Mouse (Mus musculus) midbrain, embryonic 12.5 days (tissue): ENCODE data around the gene Prodh2. TPM values are rescaled to one million over a fixed set of nuclear protein-coding genes. Genes with fewer than 3 reads are reported as not detected.

Source experiments
- ATAC-seq: fragments of 200-750 bp; cut with Nextera tagmentation; 2 replicates; pipeline ENCODE4 v1.8.0; 2017; ENCODE audit warnings: low read depth, moderate TSS enrichment, moderate library complexity; ENCODE audit not compliant: low FRiP score
- H3K27ac ChIP-seq: fragments of 300-500 bp; sonication (generic); replicated peaks from 2 replicates; pipeline ENCODE4 v1.5.1; 2016; ENCODE audit warnings: mild to moderate bottlenecking
- H3K27me3 ChIP-seq: fragments of 300-500 bp; sonication (generic); 2 replicates; pipeline ENCODE4 v1.6.1; 2016; ENCODE audit warnings: mild to moderate bottlenecking
- H3K36me3 ChIP-seq: fragments of 300-500 bp; sonication (generic); 2 replicates; pipeline ENCODE4 v1.6.1; 2016
- H3K4me1 ChIP-seq: fragments of 300-500 bp; sonication (generic); 2 replicates; pipeline ENCODE4 v1.6.1; 2016
- H3K4me2 ChIP-seq: fragments of 300-500 bp; sonication (generic); replicated peaks from 2 replicates; pipeline ENCODE4 v1.6.1; 2016; ENCODE audit warnings: mild to moderate bottlenecking, moderate library complexity
- H3K4me3 ChIP-seq: fragments of 300-500 bp; sonication (generic); 2 replicates; pipeline ENCODE4 v1.5.1; 2016; ENCODE audit warnings: mild to moderate bottlenecking
- H3K9ac ChIP-seq: fragments of 300-500 bp; sonication (generic); replicated peaks from 2 replicates; pipeline ENCODE4 v1.6.1; 2016; ENCODE audit warnings: mild to moderate bottlenecking, moderate library complexity
- H3K9me3 ChIP-seq: fragments of 300-500 bp; sonication (generic); 2 replicates; pipeline ENCODE4 v1.6.1; 2016; ENCODE audit warnings: mild to moderate bottlenecking
- WGBS: fragments of 180-500 bp; shearing (Covaris S2); methylation state at CpG from one replicate; pipeline ENCODE4 v1.1.7; 2016; 5-methylcytosine and 5-hydroxymethylcytosine counted together
- polyA plus RNA-seq: library from polyadenylated mRNA; unstranded; fragments of >200 nt; fragmentation: Nextera tagmentation; extraction: Ambion mirVana; gene quantifications from 2 replicates; pipeline ENCODE4 v1.2.1, GENCODE M21; 2016

Gene Prodh2
- 0.39 TPM in 1 of 2 replicates, not detected in the other for polyA plus RNA-seq

DNA sequence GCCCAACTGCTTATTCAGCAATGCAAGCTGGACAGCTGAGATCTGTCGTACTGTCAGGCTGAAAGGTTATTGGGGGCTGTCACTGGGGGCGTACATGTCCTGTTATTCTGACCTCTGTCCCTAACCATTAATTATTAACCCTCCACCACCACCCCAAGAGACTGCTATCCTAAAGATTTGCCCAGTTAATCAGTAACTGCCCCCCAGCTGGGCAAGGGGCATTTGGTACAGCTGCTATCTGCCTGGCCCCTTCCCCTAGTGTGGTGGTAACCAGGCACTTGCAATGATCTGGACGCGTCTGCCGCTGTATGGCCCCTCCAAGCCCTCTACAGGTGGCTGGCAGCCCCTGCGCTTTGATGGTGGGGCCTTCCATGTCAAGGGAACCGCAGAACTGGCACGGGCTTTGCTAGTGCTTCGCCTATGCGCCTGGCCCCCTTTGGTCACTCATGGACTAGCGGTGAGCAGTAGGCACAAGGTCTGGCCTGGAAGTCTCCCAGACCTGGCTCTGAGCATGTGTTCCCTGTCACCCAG is at the start of gene Prodh2:
TSS of gene Prodh2 (plus strand) at position 222 of the 531 bp plus-strand sequence.
- no peak within 1 kb of the TSS for H3K4me2 ChIP-seq
- peaks cover 4% of the 10 kb centered on the region; the same call in 1 of the 2 replicates for H3K4me1 ChIP-seq
- H3K36me3 ChIP-seq: no peaks in the 10 kb centered on the region
- no peak within 1 kb of the TSS for H3K27ac ChIP-seq
- 62% methylated on average over 11 of the region's 11 CpGs for WGBS
- no peak within 1 kb of the TSS for H3K9ac ChIP-seq
- H3K4me3 ChIP-seq: no peak within 1 kb of the TSS
- no peaks in the 10 kb centered on the region for H3K9me3 ChIP-seq
- peaks cover 20% of the 10 kb centered on the region for H3K27me3 ChIP-seq
- no peak for ATAC-seq

- Histone ChIP-seq H3K9me3 (0 out of 2 replicates have a peak, but pooled peaks cover 7% of the 10 kb centered on the region), H3K36me3 (peaks cover 45% of the 10 kb centered on the region), H3K4me2 (peak overlapping the region; percentile 79), H3K4me3 (peak overlapping the region; percentile 89), H3K27me3 (no peaks in the 10 kb centered on the region), H3K27ac (peak overlapping the region; percentile 98), H3K4me1 (peaks cover 37% of the 10 kb centered on the region), H3K9ac (no peak overlapping the region)
- WGBS: 18% methylated on average over 9 of the region's 9 CpGs
- ATAC-seq: no peak
These were observed 49.7 kb upstream of the Prodh2 start for GRCm38 (mm10) chr7:30443696-30444095.

GRCm38 (mm10) chr7:30444154-30444970 is 49.1 kb upstream of the Prodh2 start:
- H3K9ac ChIP-seq: peak overlapping the region; percentile 90
- H3K27ac ChIP-seq: peak overlapping the region; percentile 98
- H3K9me3 ChIP-seq: 0 out of 2 replicates have a peak, but pooled peaks cover 7% of the 10 kb centered on the region
- whole genome bisulfite sequencing: 0% methylated on average over 38 of the region's 38 CpGs
- peak overlapping the region; percentile 79 for H3K4me2 ChIP-seq
- peaks cover 38% of the 10 kb centered on the region for H3K36me3 ChIP-seq
- H3K4me1 ChIP-seq: peaks cover 37% of the 10 kb centered on the region
- H3K27me3 ChIP-seq: no peaks in the 10 kb centered on the region
- peak; percentile 62 for ATAC-seq
- H3K4me3 ChIP-seq: peak overlapping the region; percentile 89

- ATAC-seq: peak; percentile 84
- Histone ChIP-seq H3K4me1 (peaks cover 37% of the 10 kb centered on the region), H3K4me2 (peak within 1 kb of the TSS; percentile 79), H3K27me3 (peaks cover 6% of the 10 kb centered on the region), H3K27ac (peak within 1 kb of the TSS; percentile 98), H3K4me3 (peak within 1 kb of the TSS; percentile 89), H3K9me3 (0 out of 2 replicates have a peak, but pooled peaks cover 7% of the 10 kb centered on the region), H3K36me3 (peaks cover 30% of the 10 kb centered on the region), H3K9ac (peak within 1 kb of the TSS; percentile 90)
- WGBS: under 1% methylated on average over 71 of the region's 72 CpGs
These were observed 48.3 kb upstream of the Prodh2 start, which contains the start of gene Aplp1 for GRCm38 (mm10) chr7:30444971-30445751. TSS of gene Aplp1 (minus strand) at chr7:30445535.

GRCm38 (mm10) chr7:30450241-30450640 is 43.2 kb upstream of the Prodh2 start:
- peaks cover 10% of the 10 kb centered on the region for H3K4me1 ChIP-seq
- no peaks in the 10 kb centered on the region for H3K36me3 ChIP-seq
- no peak overlapping the region for H3K9ac ChIP-seq
- no peak for ATAC-seq
- H3K27me3 ChIP-seq: peaks cover 52% of the 10 kb centered on the region
- WGBS: 82% methylated on average over 7 of the region's 7 CpGs
- no peak overlapping the region for H3K27ac ChIP-seq
- H3K9me3 ChIP-seq: 0 out of 2 replicates have a peak, but pooled peaks cover 7% of the 10 kb centered on the region
- no peak overlapping the region for H3K4me2 ChIP-seq
- H3K4me3 ChIP-seq: no peak overlapping the region

DNA sequence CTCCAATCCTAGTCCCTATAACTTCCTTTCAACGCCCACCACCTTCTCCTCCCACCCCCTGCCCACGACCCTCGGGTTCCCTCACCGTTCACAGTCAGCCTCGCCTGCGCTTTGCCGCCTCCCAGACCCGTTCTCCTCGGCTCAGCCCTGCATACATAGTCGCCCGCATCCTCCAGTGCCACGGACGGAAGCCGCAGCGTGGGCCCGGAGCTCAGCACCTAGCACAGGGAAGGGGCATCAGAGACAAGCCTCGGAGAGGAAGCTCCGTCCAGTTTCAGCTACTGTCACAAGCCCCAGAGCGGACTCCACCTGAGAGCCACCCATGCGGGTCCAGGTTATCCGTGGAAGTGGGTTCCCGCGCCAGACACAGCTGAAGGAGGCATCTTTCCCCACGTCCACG is 40.1 kb upstream of the Prodh2 start:
- no peaks in the 10 kb centered on the region for H3K36me3 ChIP-seq
- WGBS: 20% methylated on average over 25 of the region's 25 CpGs
- no peak overlapping the region for H3K9ac ChIP-seq
- no peak for ATAC-seq
- 0 out of 2 replicates have a peak overlapping the region, but pooled peaks have one; percentile 19 for H3K4me2 ChIP-seq
- no peaks in the 10 kb centered on the region for H3K9me3 ChIP-seq
- peaks cover 82% of the 10 kb centered on the region for H3K27me3 ChIP-seq
- H3K27ac ChIP-seq: no peak overlapping the region
- H3K4me3 ChIP-seq: no peak overlapping the region
- peaks cover 24% of the 10 kb centered on the region for H3K4me1 ChIP-seq

DNA sequence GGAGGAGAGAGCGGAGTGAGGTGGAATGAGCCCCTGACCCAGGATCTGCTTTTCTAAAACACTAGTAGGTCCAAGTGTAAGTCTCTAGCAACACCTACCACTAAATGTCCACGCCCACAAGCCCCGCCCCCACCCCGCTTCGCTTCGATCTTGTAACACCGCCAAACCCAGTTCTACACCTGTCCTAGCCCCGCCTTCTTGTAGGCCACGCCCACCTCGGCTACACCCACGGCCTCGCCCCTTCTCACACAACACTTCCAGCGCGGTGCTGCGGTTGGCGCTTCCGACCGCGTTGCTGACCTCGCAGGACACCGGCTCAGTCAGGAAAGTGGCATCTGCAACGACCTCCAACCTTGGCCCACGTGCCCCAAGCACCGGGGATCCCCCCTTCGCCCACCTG is 39.7 kb upstream of the Prodh2 start:
- Histone ChIP-seq H3K27ac (no peak overlapping the region), H3K4me2 (peak overlapping the region; percentile 19; the same call in 1 of the 2 replicates), H3K36me3 (no peaks in the 10 kb centered on the region), H3K27me3 (peaks cover 87% of the 10 kb centered on the region), H3K4me3 (0 out of 2 replicates have a peak overlapping the region, but pooled peaks have one; percentile 9), H3K9me3 (no peaks in the 10 kb centered on the region), H3K9ac (no peak overlapping the region), H3K4me1 (peaks cover 27% of the 10 kb centered on the region)
- no peak for ATAC-seq
- 1% methylated on average over 25 of the region's 25 CpGs for WGBS

GRCm38 (mm10) chr7:30454259-30454658 is 39.2 kb upstream of the Prodh2 start:
- no peak overlapping the region for H3K4me2 ChIP-seq

DNA sequence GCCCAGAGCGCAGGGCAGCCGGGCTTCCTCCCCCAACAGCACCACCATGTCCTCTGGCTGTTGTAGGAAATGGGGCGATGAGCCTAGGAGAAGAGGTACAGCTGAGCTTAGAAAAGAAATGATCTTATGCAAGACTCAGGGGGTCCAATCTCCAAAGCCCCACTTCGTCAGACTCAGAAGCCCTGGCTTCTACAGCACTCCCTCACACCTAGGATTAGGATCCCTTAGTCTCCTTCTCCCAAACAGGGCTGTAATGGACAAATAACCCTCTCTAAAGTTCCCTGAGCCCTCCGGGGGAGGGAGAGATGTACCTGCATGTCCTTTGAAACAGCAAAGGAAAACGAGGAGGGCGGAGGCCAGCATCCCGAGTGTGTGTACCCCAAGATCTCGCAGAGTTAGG is 36.9 kb upstream of the Prodh2 start:
- peak overlapping the region; percentile 31 for H3K4me3 ChIP-seq
- no peaks in the 10 kb centered on the region for H3K9me3 ChIP-seq
- H3K27me3 ChIP-seq: peaks cover 97% of the 10 kb centered on the region
- 1% methylated on average over 9 of the region's 9 CpGs for WGBS
- H3K36me3 ChIP-seq: no peaks in the 10 kb centered on the region
- peak overlapping the region; percentile 46; the same call in 1 of the 2 replicates for H3K9ac ChIP-seq
- no peak for ATAC-seq
- no peak overlapping the region for H3K27ac ChIP-seq
- peaks cover 27% of the 10 kb centered on the region for H3K4me1 ChIP-seq
- H3K4me2 ChIP-seq: peak overlapping the region; percentile 56

More at GRCm38 (mm10) chr7:30454259-30454658, 39.2 kb upstream of the Prodh2 start:
- no peak overlapping the region for H3K9ac ChIP-seq
- H3K9me3 ChIP-seq: no peaks in the 10 kb centered on the region
- ATAC-seq: no peak
- WGBS: 12% methylated on average over 6 of the region's 6 CpGs
- peaks cover 92% of the 10 kb centered on the region for H3K27me3 ChIP-seq
- H3K4me1 ChIP-seq: peaks cover 27% of the 10 kb centered on the region
- no peaks in the 10 kb centered on the region for H3K36me3 ChIP-seq
- no peak overlapping the region for H3K4me3 ChIP-seq
- H3K27ac ChIP-seq: no peak overlapping the region

GRCm38 (mm10) chr7:30456911-30457628 is 36.4 kb upstream of the Prodh2 start:
- Histone ChIP-seq H3K27ac (no peak overlapping the region), H3K27me3 (peaks cover 98% of the 10 kb centered on the region), H3K9ac (peak overlapping the region; percentile 46), H3K4me2 (peak overlapping the region; percentile 56), H3K36me3 (no peaks in the 10 kb centered on the region), H3K4me1 (peaks cover 27% of the 10 kb centered on the region), H3K4me3 (peak overlapping the region; percentile 31), H3K9me3 (no peaks in the 10 kb centered on the region)
- ATAC-seq: peak; percentile 41
- WGBS: under 1% methylated on average over 27 of the region's 31 CpGs
